In the genomic region with DNA sequence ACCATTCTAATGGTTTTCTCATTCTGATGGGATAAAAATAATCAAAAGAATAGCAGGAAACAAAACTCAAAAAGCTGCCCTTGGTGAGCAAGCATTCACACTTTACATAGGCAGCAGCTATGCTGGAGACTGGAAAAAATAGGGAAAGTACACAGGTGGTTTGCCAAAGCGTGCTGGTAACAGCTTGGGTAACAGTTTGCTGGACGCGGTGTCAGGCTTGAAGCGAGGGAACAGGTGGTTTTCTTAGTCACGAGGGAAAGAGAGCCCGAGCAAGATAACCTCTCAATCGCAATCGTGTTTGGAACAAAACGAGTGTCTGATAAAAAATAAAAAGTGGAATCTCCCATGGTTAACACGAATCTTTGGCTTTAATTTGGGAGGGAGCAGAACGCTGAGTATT, we compare ENCODE assay signal across 25 mouse cellular contexts. TPM values are rescaled to one million over a fixed set of nuclear protein-coding genes. Genes with fewer than 3 reads are reported as not detected.
DNase-seq lines count a peak whose midpoint lies in the region; ATAC-seq and TF ChIP-seq lines count a peak whose summit lies in the region.
"Had no signal": no experiment of that assay in that cellular context is flagged by ENCODE, and none has a peak within 500 bp of the region (broad histone marks: within the 10 kb centered on the region; RNA-seq: fewer than 3 reads in every experiment).

No protein-coding gene starts in this region.

- no peak overlapping the region for H3K4me3 ChIP-seq in forebrain, postnatal 0 days (ENCODE audit: low read depth, low read length)
- H3K4me3 ChIP-seq in forebrain, embryonic 15.5 days = no peak overlapping the region
- H3K4me3 ChIP-seq in liver, embryonic 12.5 days = no peak overlapping the region
- H3K4me3 ChIP-seq in midbrain, embryonic 10.5 days = no peak overlapping the region
- H3K4me3 ChIP-seq: gastrocnemius, adult 2 months; heart, embryonic 12.5 days; hindbrain, embryonic 10.5 days; intestine, embryonic 15.5 days; limb, embryonic 12.5 days had no signal

- ATAC-seq in forebrain, postnatal 0 days = no peak; the same call in 1 of the 2 replicates
- no peak for ATAC-seq in forebrain, embryonic 15.5 days (replicated peaks)
- no peak for ATAC-seq in liver, embryonic 12.5 days
- ATAC-seq: activated CD4-positive, CD25-positive, alpha-beta regulatory T cell, adult 4 months; hindbrain, embryonic 16.5 days; intestine, embryonic 15.5 days had no signal

- WGBS in forebrain, postnatal 0 days = 66% methylated on average over 11 of the region's 11 CpGs
- WGBS in forebrain, embryonic 15.5 days = 82% methylated on average over 11 of the region's 11 CpGs
- 73% methylated on average over 11 of the region's 11 CpGs for WGBS in liver, embryonic 12.5 days (ENCODE audit: insufficient replicate concordance)
- WGBS in midbrain, embryonic 10.5 days = 90% methylated on average over 11 of the region's 11 CpGs

- TF ChIP-seq CTCF in forebrain, postnatal 0 days (IDR thresholded peaks at IDR 0.05; ENCODE audit: low read depth) = no peak

- no peaks in the 10 kb centered on the region for H3K27me3 ChIP-seq in forebrain, postnatal 0 days (ENCODE audit: insufficient read depth, low read length)
- no peaks in the 10 kb centered on the region for H3K27me3 ChIP-seq in forebrain, embryonic 15.5 days
- 0 out of 2 replicates have a peak, but pooled peaks cover 4% of the 10 kb centered on the region for H3K27me3 ChIP-seq in liver, embryonic 12.5 days (replicated peaks)
- H3K27me3 ChIP-seq in midbrain, embryonic 10.5 days (ENCODE audit: low read depth, poor library complexity, severe bottlenecking) = no peaks in the 10 kb centered on the region
- H3K27me3 ChIP-seq: heart, embryonic 12.5 days; intestine, embryonic 15.5 days; limb, embryonic 12.5 days had no signal

- H3K4me2 ChIP-seq in forebrain, postnatal 0 days (ENCODE audit: low read depth) = no peak overlapping the region
- no peak overlapping the region for H3K4me2 ChIP-seq in forebrain, embryonic 15.5 days (replicated peaks)
- H3K4me2 ChIP-seq in liver, embryonic 12.5 days = no peak overlapping the region
- H3K4me2 ChIP-seq: heart, embryonic 12.5 days; intestine, embryonic 15.5 days; limb, embryonic 12.5 days; liver, embryonic 11.5 days; midbrain, embryonic 11.5 days had no signal

- H3K36me3 ChIP-seq in forebrain, postnatal 0 days (ENCODE audit: insufficient read depth) = no peaks in the 10 kb centered on the region
- no peaks in the 10 kb centered on the region for H3K36me3 ChIP-seq in forebrain, embryonic 15.5 days
- no peaks in the 10 kb centered on the region for H3K36me3 ChIP-seq in liver, embryonic 12.5 days
- H3K36me3 ChIP-seq in midbrain, embryonic 10.5 days = no peaks in the 10 kb centered on the region
- H3K36me3 ChIP-seq: heart, embryonic 12.5 days; hindbrain, embryonic 10.5 days; intestine, embryonic 15.5 days; limb, embryonic 12.5 days had no signal

- H3K4me1 ChIP-seq in forebrain, postnatal 0 days (ENCODE audit: insufficient read depth) = no peaks in the 10 kb centered on the region
- H3K4me1 ChIP-seq in forebrain, embryonic 15.5 days = no peaks in the 10 kb centered on the region
- H3K4me1 ChIP-seq in liver, embryonic 12.5 days = no peaks in the 10 kb centered on the region
- H3K4me1 ChIP-seq in midbrain, embryonic 10.5 days = no peaks in the 10 kb centered on the region; the same call in 1 of the 2 replicates
- H3K4me1 ChIP-seq: hindbrain, embryonic 10.5 days; intestine, embryonic 15.5 days; limb, embryonic 12.5 days had no signal

- no peak overlapping the region for H3K9ac ChIP-seq in forebrain, postnatal 0 days
- no peak overlapping the region for H3K9ac ChIP-seq in forebrain, embryonic 15.5 days (replicated peaks)
- H3K9ac ChIP-seq in liver, embryonic 12.5 days = no peak overlapping the region
- H3K9ac ChIP-seq: heart, embryonic 12.5 days; intestine, embryonic 15.5 days; limb, embryonic 12.5 days had no signal

- H3K9me3 ChIP-seq in forebrain, postnatal 0 days (ENCODE audit: low read length) = no peaks in the 10 kb centered on the region
- H3K9me3 ChIP-seq in forebrain, embryonic 15.5 days = no peaks in the 10 kb centered on the region
- no peaks in the 10 kb centered on the region for H3K9me3 ChIP-seq in liver, embryonic 12.5 days (replicated peaks)
- H3K9me3 ChIP-seq in midbrain, embryonic 10.5 days (replicated peaks) = no peaks in the 10 kb centered on the region
- H3K9me3 ChIP-seq: heart, embryonic 12.5 days; hindbrain, embryonic 10.5 days; intestine, embryonic 15.5 days; limb, embryonic 12.5 days had no signal

- DNase-seq in forebrain, postnatal 0 days = peak; percentile 62
- DNase-seq in layer of hippocampus, adult 11-12 months (ENCODE audit: low spot score) = peak; percentile 37
- peak; percentile 17 for DNase-seq in layer of hippocampus, adult 9-10 months (ENCODE audit: low spot score)
- peak; percentile 8 for DNase-seq in right cerebral cortex, postnatal 25 days
- no peak for DNase-seq in heart, adult 8-10 months (ENCODE audit: low spot score)
- DNase-seq in midbrain, embryonic 10.5 days (ENCODE audit: low spot score) = no peak
- DNase-seq: adrenal gland, postnatal 10 days; gastrocnemius, adult 2 months; heart, postnatal 10 days; kidney, adult 8-10 months; kidney, postnatal 10 days; lung, adult 18-20 months; lung, postnatal 10 days; thymus, postnatal 14 days had no signal

- no peak overlapping the region for H3K27ac ChIP-seq in forebrain, postnatal 0 days (ENCODE audit: low read depth, low read length)
- no peak overlapping the region for H3K27ac ChIP-seq in forebrain, embryonic 15.5 days (replicated peaks)
- H3K27ac ChIP-seq in liver, embryonic 12.5 days = no peak overlapping the region
- H3K27ac ChIP-seq in midbrain, embryonic 10.5 days (replicated peaks) = no peak overlapping the region
- H3K27ac ChIP-seq: gastrocnemius, adult 2 months; hindbrain, embryonic 10.5 days; intestine, embryonic 15.5 days; limb, embryonic 12.5 days; stomach, postnatal 0 days had no signal

RNA-seq across cellular contexts. Expression of a gene that starts 41.4 kb away (rescaled TPM):
- total RNA-seq in forebrain, postnatal 0 days (2014; rRNA removed) = 28.5 and 47.7 TPM in 2 replicates
- 9.0 and 14.0 TPM in 2 replicates for polyA plus RNA-seq in forebrain, postnatal 0 days (2015; fragmentation: Nextera tagmentation; extraction: Ambion mirVana)
- 5.0 and 5.1 TPM in 2 replicates for polyA plus RNA-seq in forebrain, embryonic 15.5 days (2015; fragmentation: Nextera tagmentation; extraction: Ambion mirVana)
- under 1 TPM; 0.08 to 0.22 (median 0.09) TPM for total RNA-seq in heart, adult 8-10 months (2022)
- 0.66 and 1.5 TPM in 2 replicates for polyA plus RNA-seq in liver, embryonic 12.5 days (2016; fragmentation: Nextera tagmentation; extraction: Ambion mirVana)
- polyA plus RNA-seq in midbrain, embryonic 10.5 days (2016; fragmentation: Nextera tagmentation; extraction: Ambion mirVana) = 0.56 and 1.0 TPM in 2 replicates
- total RNA-seq: adrenal gland, postnatal 10 days; gastrocnemius, adult 2 months had no signal
- polyA plus RNA-seq: stomach, postnatal 0 days had no signal

Comparison
In these comparisons a context has a peak if more than half of its experiments do, and no peak if none do; other contexts are left out.
1. DNase-seq: peak in forebrain, postnatal 0 days (single experiment), layer of hippocampus, adult 11-12 months (single experiment), layer of hippocampus, adult 9-10 months (single experiment) and right cerebral cortex, postnatal 25 days (single experiment); none in heart, adult 8-10 months (single experiment) and midbrain, embryonic 10.5 days (single experiment).